Mouse (Mus musculus) 3134 (cell line): Measurements from ENCODE around the gene Mycbpap.
A peak's percentile ranks its signal among the peaks of the same experiment; 100 is the strongest.

Source experiments
- DNase-seq: peaks from one replicate; pipeline ENCODE4 v3.0.0-alpha.2; 2011; ENCODE audit warnings: low spot score; ENCODE audit not compliant: insufficient read length; ENCODE audit errors: extremely low read depth

Gene Mycbpap

GRCm38 (mm10) chr11:94483436-94483835 is 38.1 kb downstream of the Mycbpap start:
- no peak for DNase-seq

GRCm38 (mm10) chr11:94482738-94483137 is 38.8 kb downstream of the Mycbpap start:
- no peak for DNase-seq

DNA sequence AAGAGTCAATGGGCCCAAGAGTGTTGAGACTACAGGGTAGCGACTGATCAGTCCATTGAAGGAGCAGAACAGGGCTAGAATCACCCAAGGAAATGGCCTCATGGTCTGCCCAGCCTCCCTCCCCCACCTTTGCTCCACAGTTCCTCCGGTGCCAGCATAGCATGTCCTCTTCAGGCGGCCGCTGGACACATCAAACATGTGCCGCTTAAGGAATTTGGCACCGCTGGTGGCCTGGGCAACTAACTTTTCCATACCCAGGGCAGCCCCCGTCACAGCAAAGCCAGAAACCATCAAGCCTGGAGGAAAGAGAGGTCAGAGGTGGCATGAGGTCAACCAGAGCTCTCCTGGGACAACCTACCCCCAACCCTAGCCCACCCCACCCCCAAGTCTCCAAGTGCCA is 39.6 kb downstream of the Mycbpap start:
- DNase-seq = no peak

GRCm38 (mm10) chr11:94480382-94480781 is 41.2 kb downstream of the Mycbpap start:
- no peak for DNase-seq

GRCm38 (mm10) chr11:94477651-94478050 is 43.9 kb downstream of the Mycbpap start:
- no peak for DNase-seq

DNA sequence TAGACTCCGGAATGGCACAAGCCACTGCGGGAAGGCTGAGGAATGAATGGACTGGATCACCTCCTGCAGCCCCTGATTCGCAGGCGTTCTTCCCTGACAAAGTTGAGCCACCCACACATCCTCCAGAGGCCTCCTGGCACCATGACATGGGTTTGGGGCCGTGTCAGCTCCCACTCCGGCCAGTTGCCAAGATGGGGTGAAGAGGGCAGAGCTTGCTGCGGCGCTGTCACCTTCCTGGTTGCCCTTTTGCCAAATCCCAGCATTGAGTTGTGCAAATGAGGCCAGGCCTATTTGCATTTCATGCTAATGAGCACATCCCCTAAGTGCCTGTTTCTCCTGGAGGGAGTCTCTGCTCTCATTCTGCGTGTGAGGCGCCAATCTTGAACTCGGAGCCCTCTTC is 45.8 kb downstream of the Mycbpap start:
- no peak for DNase-seq

- no peak for DNase-seq
These were observed 47.0 kb downstream of the Mycbpap start for GRCm38 (mm10) chr11:94474544-94474910.

GRCm38 (mm10) chr11:94473707-94474543 is 47.6 kb downstream of the Mycbpap start, which contains the start of gene Cacna1g:
Gene Cacna1g (minus strand): TSS chr11:94474198.
- peak; percentile 79 for DNase-seq

- no peak for DNase-seq
These were observed 48.4 kb downstream of the Mycbpap start for GRCm38 (mm10) chr11:94472916-94473706.

- DNase-seq = no peak
These were observed 49.0 kb downstream of the Mycbpap start for GRCm38 (mm10) chr11:94472585-94472915.

- DNase-seq = no peak
These were observed 49.6 kb downstream of the Mycbpap start for GRCm38 (mm10) chr11:94471740-94472584.

DNA sequence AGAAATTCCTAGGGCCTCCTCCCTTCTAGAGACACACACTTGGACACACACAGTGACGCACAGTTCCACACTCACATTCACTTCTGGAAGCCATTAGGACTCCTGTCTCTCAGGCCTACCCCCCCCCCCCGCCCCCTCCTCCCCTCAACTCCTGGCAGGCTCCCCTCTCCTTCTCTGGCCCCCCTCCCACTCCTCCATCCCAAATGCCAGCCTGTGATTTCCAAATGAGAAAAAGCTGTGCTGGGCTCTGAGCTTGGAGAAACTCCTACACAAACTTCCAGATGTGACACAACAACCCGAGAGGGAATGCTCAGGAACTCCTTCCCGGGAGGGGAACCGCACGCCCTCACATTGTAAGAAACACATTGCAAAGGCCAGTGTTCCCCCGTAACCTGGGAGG is 51.2 kb downstream of the Mycbpap start:
- DNase-seq = no peak

DNA sequence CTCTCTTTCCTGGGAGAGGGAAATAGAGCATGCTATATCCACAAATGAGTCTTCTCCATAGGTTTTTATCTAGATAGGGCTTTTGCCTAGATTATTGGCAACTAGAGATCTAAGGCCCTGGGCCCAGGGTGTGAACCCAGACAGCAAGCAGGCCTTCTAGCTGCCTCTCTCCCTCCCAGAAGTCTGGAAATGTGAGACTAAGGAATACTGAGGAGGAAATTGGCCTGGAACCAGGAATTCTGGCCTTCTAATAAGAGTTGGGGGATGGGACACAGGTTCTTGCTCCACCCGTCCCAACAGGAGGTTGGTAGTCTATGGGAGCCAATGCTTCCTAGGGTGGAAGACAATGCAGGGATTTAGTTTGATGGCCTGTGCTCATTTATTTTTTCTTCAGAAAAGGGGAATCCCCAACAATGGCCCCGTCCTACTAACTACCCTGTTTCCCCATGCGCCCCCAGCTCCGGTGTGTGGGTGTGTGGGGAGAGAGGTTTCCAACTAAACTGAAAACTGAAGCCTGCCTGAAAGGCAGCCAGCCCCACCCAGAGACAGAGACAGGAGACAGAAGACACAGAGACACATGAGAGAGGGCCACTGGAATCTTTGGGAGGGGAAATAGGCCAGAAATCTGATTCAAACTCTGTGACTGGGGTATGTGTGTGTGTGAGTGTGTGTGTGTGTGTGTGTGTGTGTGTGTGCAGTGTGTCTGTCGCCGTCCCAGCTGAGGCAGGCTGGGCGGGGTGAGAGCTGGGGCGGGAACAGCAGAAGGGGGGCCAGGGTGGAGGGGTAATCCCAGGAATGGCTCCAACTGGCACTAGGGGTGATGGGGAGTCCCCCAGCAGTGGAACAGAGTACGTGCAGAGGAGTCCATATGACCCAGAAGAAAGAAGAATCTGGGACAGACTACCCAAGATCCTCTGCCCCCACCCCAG is 52.1 kb downstream of the Mycbpap start:
- no peak for DNase-seq

- DNase-seq = no peak
These were observed 52.9 kb downstream of the Mycbpap start for GRCm38 (mm10) chr11:94468582-94469064.

DNA sequence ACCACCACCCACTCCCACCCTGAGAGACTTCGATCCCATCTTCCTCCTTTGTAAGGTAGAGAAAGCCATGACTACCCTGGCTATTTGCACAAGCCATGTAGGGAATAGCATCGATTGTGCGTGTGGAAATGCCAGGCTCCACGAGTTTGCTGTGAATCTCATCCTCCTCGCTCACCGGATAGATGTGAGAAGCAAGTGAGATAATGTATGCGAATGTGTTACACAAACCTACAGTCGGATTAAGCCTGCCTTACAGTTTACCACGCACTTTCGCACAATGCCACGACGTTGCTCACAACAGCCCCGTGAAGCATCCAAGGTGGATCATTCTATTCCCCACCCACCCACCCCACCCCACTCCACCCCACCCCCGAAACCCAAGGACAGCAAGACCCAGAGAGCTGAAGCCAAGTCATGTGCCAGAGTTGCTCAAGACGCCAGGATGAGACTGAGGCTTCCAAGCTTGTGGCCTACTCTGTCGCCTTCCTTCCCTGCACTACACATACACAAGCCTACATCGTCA is 55.1 kb downstream of the Mycbpap start:
- no peak for DNase-seq

DNA sequence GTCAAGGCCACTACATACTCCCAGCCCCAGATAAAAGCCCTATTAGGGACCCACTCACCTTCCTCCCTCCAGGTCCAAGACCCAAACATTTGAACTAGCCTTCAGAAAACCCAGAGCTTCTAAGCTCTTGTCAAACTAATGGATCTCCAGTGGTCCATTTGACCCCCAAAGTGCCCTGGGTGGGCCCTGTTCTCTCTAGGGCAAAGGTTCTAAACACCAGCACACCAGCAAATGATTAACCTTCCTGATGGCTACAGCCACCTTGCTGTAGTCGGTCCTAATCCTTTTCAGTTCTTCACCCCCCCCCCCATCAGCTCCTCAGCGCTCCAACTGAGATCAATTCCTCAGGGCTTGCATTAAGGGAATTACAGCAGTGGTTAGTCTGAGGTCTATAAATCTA is 57.4 kb downstream of the Mycbpap start:
- no peak for DNase-seq

DNA sequence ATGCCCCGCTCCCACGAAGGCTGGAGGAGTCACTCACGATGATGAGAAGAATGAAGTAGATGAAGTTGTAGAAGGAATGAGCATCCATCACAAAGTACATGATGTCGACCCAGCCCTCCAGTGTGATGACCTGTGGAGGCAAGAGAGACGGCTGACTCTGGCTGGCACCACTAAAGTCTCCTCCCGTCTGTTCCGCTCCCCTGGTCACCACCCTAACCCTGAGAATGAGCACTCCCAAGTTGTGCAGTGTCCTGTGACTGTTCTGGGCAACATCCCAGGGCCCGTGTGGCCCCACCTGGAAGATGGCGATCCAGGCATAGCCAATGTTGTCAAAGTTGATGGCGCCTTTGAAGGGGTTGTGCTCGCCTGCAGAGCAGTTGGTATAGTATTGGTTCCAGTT is 59.7 kb downstream of the Mycbpap start:
- DNase-seq = no peak

DNA sequence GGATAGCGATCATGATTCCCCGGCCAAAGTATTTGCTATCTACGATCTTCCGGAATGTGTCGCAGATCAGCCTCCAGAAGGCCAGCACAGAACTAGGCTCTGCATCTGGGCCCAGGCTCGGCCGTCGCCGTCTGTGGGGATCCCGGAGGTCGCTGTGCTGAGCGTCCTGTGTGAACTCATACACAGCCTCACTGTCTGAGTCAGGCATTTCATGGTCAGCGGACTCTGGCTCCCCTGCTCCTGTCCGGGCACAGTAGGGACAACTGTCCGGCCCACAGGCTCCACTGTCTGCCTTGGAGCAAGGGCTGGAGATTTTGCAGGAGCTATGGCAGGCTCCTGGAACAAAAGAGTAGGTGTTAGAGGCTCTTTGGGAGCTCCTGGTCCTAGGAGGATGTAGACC is 64.5 kb downstream of the Mycbpap start:
- no peak for DNase-seq

DNA sequence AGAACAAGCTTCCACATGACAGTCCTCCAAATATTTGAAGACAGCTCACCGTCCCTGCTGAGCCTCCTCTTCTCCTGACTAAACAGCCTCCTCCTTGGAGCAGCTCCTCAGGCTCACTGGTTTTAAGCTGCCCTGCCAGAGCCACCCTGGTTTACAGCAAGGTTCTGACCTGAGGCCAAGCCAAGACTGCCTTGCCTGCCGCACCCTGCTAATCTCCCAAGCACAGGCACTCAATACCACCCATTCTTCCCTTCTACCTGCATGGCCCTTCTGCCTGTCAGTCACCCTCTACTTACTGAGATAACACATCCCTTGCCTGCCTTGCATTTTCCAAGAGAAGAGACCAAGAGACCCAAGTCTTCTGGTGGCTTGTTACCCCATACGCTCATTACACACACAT is 65.2 kb downstream of the Mycbpap start:
- no peak for DNase-seq
